Mouse (Mus musculus) central nervous system, embryonic 11.5 days (tissue): ENCODE measurements around the gene Adcy4. TPM values are rescaled to one million over a fixed set of nuclear protein-coding genes. Genes with fewer than 3 reads are reported as not detected.

Experiments
- polyA plus RNA-seq: library from polyadenylated mRNA; depleted of rRNA; stranded (reverse); fragments of >200 nt; gene quantifications from 2 replicates; pipeline ENCODE4 v1.2.3, GENCODE M21; 2012; rRNA removed

Adcy4 gene
- polyA plus RNA-seq = 3.7 and 15.6 TPM in 2 replicates

DNA sequence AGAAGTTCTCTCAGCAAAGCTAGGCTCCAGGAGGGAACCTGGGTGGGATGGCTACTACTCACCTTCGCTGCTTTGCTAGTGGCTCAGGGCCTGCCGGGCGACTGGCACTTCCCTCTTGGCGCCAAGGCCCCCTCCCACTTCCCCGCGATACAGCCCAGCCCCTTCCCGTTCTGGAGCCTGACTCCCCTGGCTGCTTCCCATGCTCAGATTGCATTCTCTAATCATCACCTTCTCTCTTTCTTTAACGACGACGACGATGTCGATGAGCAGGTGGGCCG, at the start of gene Adcy4:
TSS of gene Adcy4 (minus strand) at position 138 of the 278 bp plus-strand sequence.

DNA sequence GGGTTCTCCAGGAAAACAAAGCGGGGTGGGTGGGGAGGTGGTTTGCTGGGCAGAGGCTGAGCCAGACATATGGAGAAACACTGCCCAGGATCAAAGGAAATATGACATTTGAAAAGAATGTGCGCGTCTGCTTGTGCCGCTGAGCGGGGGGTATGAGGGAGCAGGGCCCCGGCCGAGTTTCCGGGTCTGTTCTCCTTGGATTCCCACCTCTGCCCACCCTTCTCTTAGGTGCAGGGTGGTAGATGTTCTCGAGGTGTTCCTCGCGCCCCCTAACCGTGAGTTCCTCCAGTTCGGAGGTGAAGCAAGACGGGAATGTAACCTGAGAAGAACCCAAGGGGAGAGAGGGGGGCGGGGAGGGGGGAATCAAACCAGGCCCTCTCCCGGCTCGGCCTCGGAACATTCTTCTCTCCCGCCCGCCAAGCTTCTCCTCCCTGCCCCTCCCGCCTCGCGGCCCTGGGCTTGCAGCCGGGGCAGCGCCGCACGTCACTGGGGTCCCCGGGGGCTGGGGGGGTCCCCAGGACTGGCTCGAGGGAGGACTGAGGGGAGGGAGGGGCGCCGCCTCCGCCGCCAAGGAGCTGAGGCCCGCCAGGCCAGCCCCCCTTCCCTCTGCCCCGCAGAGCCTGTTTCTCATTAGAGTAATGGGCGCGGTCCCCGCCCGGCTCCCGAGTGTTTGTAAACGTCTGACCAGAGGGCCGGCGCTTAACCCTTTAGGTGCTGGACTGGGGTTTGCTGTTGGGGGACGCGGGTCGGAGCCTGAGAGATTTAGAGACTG, 39.3 kb upstream of the Adcy4 start, which contains the start of gene Nfatc4:
TSS of gene Nfatc4 (plus strand) at position 154 of the 772 bp plus-strand sequence.

DNA sequence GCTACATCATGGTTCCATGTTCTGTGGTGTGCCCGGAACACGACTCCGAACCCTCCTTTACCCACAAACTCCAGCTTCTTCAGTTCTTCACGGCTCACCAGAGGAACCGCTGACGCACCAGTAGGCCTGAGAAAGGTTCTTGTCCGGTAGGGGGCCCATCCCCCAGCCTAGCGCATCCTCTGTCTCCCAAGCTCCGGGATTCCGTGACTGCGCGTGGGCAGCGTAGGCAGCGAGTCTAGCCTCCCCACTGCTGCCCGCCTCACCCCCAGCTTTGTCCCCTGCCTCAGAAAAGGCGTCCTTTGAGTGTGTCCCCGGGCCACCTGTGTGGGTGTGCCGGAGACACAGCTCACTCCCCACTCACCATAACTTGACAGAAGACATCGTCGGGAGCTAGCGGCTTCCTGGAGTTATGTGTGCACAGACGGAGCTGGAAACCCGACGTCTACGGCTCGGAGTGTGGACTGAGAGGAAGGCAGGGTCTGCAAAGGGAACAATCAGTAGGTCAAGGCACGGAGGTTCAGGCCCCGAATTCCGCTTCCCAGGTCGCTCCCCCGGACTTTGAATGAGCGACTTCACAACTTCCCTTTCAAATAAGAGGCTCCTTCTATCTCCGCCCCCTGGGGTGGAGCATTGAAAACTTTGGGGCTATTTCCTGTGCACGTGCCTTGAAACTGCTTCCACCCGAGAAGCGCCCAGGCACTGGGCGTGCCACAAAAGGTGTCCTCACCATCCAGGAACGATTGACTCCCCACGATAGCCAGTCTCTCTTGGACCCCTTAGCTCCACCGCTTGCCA, 4.6 kb upstream of the Adcy4 start, which contains the start of gene Ripk3:
TSS of gene Ripk3 (minus strand) at position 610 of the 795 bp plus-strand sequence.

DNA sequence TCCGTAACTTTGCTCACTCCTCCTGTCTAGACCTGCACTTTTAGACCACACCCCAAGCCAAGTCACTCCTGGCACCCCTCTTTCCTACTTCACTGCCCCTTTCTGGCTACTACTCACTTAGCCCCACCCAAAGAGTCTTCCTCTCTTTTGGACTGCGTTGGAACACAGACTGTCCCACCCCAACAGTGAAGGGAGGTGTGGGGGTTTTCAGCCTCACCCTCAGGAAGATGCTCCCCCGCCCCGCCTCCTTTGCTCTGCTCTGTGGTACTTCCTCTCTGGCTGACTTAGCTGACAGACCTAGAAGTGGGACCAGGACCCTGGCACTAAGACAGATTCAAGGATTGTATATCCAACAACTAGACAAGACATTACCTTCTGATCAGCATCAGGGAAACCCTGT, 18.2 kb downstream of the Adcy4 start, which contains the start of gene Ltb4r1:
TSS of gene Ltb4r1 (plus strand) at position 267 of the 400 bp plus-strand sequence.

DNA sequence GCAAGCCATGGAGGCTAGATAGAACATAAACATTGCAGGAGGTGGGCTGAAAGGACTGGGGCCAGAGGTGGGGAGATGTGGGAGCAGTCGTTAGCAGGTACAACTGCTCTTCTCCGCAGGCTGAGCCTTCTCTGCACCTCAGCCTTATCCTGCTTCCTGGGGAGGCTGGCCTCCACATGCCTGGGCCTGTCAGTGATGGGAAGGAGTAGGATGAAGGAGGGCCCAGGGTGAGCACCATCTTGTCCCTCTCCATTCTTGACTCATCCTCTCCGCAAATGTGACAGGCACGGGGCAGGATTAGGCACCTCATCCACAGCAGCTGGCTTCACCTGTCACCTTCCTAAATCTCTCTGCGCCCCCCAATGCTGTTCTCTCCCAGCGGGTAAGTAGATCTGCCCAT, 22.7 kb downstream of the Adcy4 start, which contains the start of gene Ltb4r2:
TSS of gene Ltb4r2 (plus strand) at position 266 of the 400 bp plus-strand sequence.

DNA sequence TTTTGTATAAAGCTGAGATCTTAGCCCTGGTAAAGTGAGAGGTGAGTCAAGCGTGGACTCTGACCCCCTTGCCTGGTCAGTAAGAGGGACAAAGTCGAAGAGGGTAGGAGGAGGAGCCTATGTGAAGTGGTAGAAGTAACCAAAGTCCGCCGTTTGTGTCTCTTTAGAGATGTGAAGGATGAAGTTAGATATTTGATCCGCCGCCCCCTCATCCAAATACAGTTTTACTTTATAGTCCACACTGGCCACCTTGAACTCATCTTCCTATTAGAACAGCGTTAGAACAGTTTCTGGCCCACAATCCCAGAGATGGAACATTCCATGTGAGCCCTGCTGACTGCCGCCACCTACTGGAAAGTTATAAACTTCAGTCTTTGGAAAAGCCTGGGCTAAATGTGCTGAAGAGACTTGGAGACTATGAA, 25.5 kb downstream of the Adcy4 start, which contains the start of gene Cideb:
TSS of gene Cideb (minus strand) at position 96 of the 422 bp plus-strand sequence.

DNA sequence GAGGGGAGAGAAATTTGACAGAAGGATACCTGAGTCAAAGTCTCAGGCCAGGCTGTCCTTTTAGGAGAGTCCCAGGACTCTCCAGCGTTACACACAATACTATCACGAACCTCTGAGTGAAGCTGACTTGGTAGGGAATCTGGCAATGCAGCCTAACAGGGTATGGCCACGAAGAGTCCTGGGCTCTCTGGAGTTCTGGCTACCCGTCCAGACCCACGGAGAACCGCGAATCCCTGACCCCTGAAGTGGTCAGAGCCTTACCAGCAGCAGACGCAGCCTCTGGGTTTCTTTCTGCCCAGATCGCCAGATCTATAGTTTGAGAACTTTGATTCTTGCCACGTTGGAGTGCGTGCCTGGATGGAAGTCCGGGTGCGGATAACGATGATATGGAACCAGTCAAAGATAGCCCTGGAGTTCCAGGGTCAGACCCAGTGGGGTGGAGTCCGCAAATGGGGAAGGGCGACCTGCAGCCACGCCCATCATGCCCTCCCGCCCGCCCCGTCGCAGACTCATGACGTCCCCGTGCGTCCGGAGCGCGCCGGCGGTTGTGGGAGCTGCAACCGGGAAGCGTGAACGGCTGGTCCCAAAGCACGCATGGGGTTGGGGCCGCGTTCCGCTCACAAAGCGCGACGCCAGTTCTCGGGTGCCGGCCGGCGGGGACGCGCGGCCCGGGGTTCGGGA, 38.6 kb downstream of the Adcy4 start, which contains the start of the genes Dhrs1 and Nop9:
TSS of gene Dhrs1 (minus strand) at position 511 of the 681 bp plus-strand sequence.
TSS of gene Nop9 (plus strand) at position 514 of the 681 bp plus-strand sequence.

DNA sequence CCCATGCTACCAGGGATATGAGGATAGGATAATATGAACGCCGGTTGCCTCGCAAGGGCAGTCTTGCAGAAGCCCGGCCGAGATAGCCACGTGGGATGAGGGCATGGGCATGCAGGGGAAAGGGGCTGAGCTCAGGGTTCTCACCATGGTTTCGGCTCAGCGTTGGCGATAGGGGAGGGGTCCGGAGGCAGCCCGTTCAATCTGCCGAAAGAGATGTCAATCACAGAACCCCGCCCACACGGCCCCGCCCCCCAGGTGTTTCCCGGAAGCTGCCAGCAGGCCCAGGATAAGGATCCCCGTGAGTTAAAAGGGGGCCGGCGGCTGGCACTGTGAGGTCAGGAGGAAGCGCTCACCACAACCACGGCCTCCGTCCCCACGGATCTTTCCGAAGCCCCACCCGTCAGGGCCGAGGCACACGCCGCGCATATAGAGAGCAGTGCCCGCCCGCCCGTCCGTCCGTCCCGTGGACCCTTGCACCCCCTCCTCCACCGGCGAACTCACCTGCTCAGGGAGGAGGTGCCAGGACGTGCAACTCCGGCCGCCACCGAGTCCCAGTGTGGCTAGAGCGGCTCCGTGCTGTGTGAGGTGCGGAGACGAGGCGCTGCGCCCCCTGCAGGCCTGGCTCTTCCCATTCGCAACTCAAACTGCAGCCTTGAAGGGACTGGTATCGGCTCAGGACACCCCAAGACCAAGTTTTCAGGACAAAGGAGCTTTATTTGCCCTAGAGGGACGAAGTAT, 62.0 kb downstream of the Adcy4 start, which contains the start of gene Rabggta:
TSS of gene Rabggta (minus strand) at position 564 of the 738 bp plus-strand sequence.

Other genes with a start within 250 kb of the Adcy4 start
- 17.8 and 25.7 TPM in 2 replicates for gene Pck2, start 243.8 kb downstream of the Adcy4 start, polyA plus RNA-seq
- 63.0 and 75.5 TPM in 2 replicates for gene Dcaf11, start 224.1 kb downstream of the Adcy4 start, polyA plus RNA-seq
- gene A730061H03Rik, start 223.7 kb downstream of the Adcy4 start, polyA plus RNA-seq = 0.18 and 0.30 TPM in 2 replicates
- 1.3 and 8.1 TPM in 2 replicates for gene Fitm1, start 208.5 kb downstream of the Adcy4 start, polyA plus RNA-seq
- gene Psme1, start 206.0 kb downstream of the Adcy4 start, polyA plus RNA-seq = 75.5 and 136 TPM in 2 replicates
- 7.7 TPM in 2 replicates for gene Emc9, start 198.8 kb downstream of the Adcy4 start, polyA plus RNA-seq
- gene Psme2, start 193.0 kb downstream of the Adcy4 start, polyA plus RNA-seq = 72.7 and 98.9 TPM in 2 replicates
- gene Rnf31, start 192.4 kb downstream of the Adcy4 start, polyA plus RNA-seq = 22.3 and 22.4 TPM in 2 replicates
- gene Irf9, start 180.5 kb downstream of the Adcy4 start, polyA plus RNA-seq = 19.0 and 20.1 TPM in 2 replicates
- gene Rec8, start 166.1 kb downstream of the Adcy4 start, polyA plus RNA-seq = 17.0 and 19.2 TPM in 2 replicates
- 119 and 120 TPM in 2 replicates for gene Ipo4, start 148.1 kb downstream of the Adcy4 start, polyA plus RNA-seq
- gene Gm49378, start 146.2 kb downstream of the Adcy4 start, polyA plus RNA-seq = 3.4 and 4.1 TPM in 2 replicates
- 52.0 and 59.3 TPM in 2 replicates for gene Tm9sf1, start 140.3 kb downstream of the Adcy4 start, polyA plus RNA-seq
- 2.4 TPM in 2 replicates for gene Tssk4, start 133.9 kb downstream of the Adcy4 start, polyA plus RNA-seq
- gene Mdp1, start 123.6 kb downstream of the Adcy4 start, polyA plus RNA-seq = 54.9 and 66.5 TPM in 2 replicates
- gene Gmpr2, start 112.2 kb downstream of the Adcy4 start, polyA plus RNA-seq = 40.5 and 45.5 TPM in 2 replicates
- gene Nedd8, start 112.0 kb downstream of the Adcy4 start, polyA plus RNA-seq = 438 and 468 TPM in 2 replicates
- gene Tinf2, start 102.3 kb downstream of the Adcy4 start, polyA plus RNA-seq = 48.1 and 69.4 TPM in 2 replicates
- gene Tgm1, start 70.2 kb downstream of the Adcy4 start, polyA plus RNA-seq = 0.82 and 0.91 TPM in 2 replicates
- 27.0 and 29.8 TPM in 2 replicates for gene Rabggta, start 61.8 kb downstream of the Adcy4 start, polyA plus RNA-seq
- 64.8 and 70.9 TPM in 2 replicates for gene Dhrs1, start 38.4 kb downstream of the Adcy4 start, polyA plus RNA-seq
- gene Nop9, start 38.4 kb downstream of the Adcy4 start, polyA plus RNA-seq = 24.1 and 26.2 TPM in 2 replicates
- 1.9 and 2.2 TPM in 2 replicates for gene Cideb, start 25.6 kb downstream of the Adcy4 start, polyA plus RNA-seq
- 0.31 and 0.32 TPM in 2 replicates for gene Ltb4r2, start 22.7 kb downstream of the Adcy4 start, polyA plus RNA-seq
- 0.43 and 0.58 TPM in 2 replicates for gene Ltb4r1, start 18.1 kb downstream of the Adcy4 start, polyA plus RNA-seq
- gene Ripk3, start 4.8 kb upstream of the Adcy4 start, polyA plus RNA-seq = 7.1 and 18.8 TPM in 2 replicates
- 43.3 and 96.2 TPM in 2 replicates for gene Nfatc4, start 39.0 kb upstream of the Adcy4 start, polyA plus RNA-seq
- gene Nynrin, start 69.9 kb upstream of the Adcy4 start, polyA plus RNA-seq = 29.2 and 33.9 TPM in 2 replicates
- 0.58 and 0.65 TPM in 2 replicates for gene Cbln3, start 100.3 kb upstream of the Adcy4 start, polyA plus RNA-seq
- gene Khnyn, start 100.9 kb upstream of the Adcy4 start, polyA plus RNA-seq = 22.6 and 26.6 TPM in 2 replicates
- 30.6 and 42.5 TPM in 2 replicates for gene Sdr39u1, start 116.2 kb upstream of the Adcy4 start, polyA plus RNA-seq
- 0.05 TPM in 1 of 2 replicates, not detected in the other for gene Cma1, start 160.6 kb upstream of the Adcy4 start, polyA plus RNA-seq
- not detected in 2 replicates for gene Cma2, start 166.9 kb upstream of the Adcy4 start, polyA plus RNA-seq
- gene Mcpt1, start 233.9 kb upstream of the Adcy4 start, polyA plus RNA-seq = not detected in 2 replicates
- gene Mcpt9, start 246.4 kb upstream of the Adcy4 start, polyA plus RNA-seq = not detected in 2 replicates